Mouse (Mus musculus) lung, embryonic 14.5 days (tissue): ENCODE measurements around the gene Ccer2. TPM values are rescaled to one million over a fixed set of nuclear protein-coding genes. Genes with fewer than 3 reads are reported as not detected.

ENCODE experiments used
- ATAC-seq: fragments of 200-750 bp; cut with Nextera tagmentation; 2 replicates; pipeline ENCODE4 v1.8.0; 2017; ENCODE audit warnings: mild to moderate bottlenecking, moderate TSS enrichment, moderate library complexity; ENCODE audit not compliant: insufficient read depth
- DNase-seq: peaks from one replicate; pipeline ENCODE4 v3.0.0-alpha.2; 2015
- H3K27ac ChIP-seq: fragments of 300-500 bp; sonication (generic); 2 replicates; pipeline ENCODE4 v1.5.1; 2014; ENCODE audit warnings: low read depth, mild to moderate bottlenecking, moderate library complexity
- H3K27me3 ChIP-seq: fragments of 300-500 bp; sonication (generic); 2 replicates; pipeline ENCODE4 v1.6.1; 2014; ENCODE audit warnings: low read length, control low read depth; ENCODE audit not compliant: insufficient read depth
- H3K36me3 ChIP-seq: fragments of 300-500 bp; sonication (generic); 2 replicates; pipeline ENCODE4 v1.6.1; 2014; ENCODE audit warnings: control low read depth; ENCODE audit not compliant: insufficient read depth
- H3K4me1 ChIP-seq: fragments of 300-500 bp; sonication (generic); 2 replicates; pipeline ENCODE4 v1.6.1; 2014; ENCODE audit warnings: antibody characterized with exemption, control low read depth; ENCODE audit not compliant: insufficient read depth
- H3K4me2 ChIP-seq: fragments of 300-500 bp; sonication (generic); 2 replicates; pipeline ENCODE4 v1.6.1; 2014; ENCODE audit warnings: mild to moderate bottlenecking
- H3K4me3 ChIP-seq: fragments of 300-500 bp; sonication (generic); 2 replicates; pipeline ENCODE4 v1.5.1; 2014; ENCODE audit warnings: low read depth, low read length
- H3K9ac ChIP-seq: fragments of 300-500 bp; sonication (generic); 2 replicates; pipeline ENCODE4 v1.6.1; 2014
- H3K9me3 ChIP-seq: fragments of 300-500 bp; sonication (generic); 2 replicates; pipeline ENCODE4 v1.6.1; 2016; ENCODE audit warnings: low read depth, low read length, control low read depth
- CTCF ChIP-seq: IDR thresholded peaks from 2 replicates; pipeline ENCODE4 v1.5.1; 2016; ENCODE audit warnings: antibody characterized with exemption, low read depth
- WGBS: fragments of 180-500 bp; shearing (Covaris S2); extraction: QIAGEN DNeasy Blood & Tissue Kit; methylation state at CpG from one replicate; pipeline ENCODE4 v1.1.7; 2014; 5-methylcytosine and 5-hydroxymethylcytosine counted together
- polyA plus RNA-seq: library from polyadenylated mRNA; unstranded; fragments of >200 nt; fragmentation: Nextera tagmentation; extraction: Ambion mirVana; gene quantifications from 2 replicates; pipeline ENCODE4 v1.2.1, GENCODE M21; 2014

Gene Ccer2
- polyA plus RNA-seq, 1 experiment from 2014 or later = not detected

GRCm38 (mm10) chr7:28808221-28808941 lies 52.4 kb downstream of the Ccer2 start, which contains the start of gene Hnrnpl:
Gene Hnrnpl (plus strand): TSS chr7:28808541.
- Histone ChIP-seq H3K4me3 (peak within 1 kb of the TSS; percentile 81), H3K36me3 (peaks cover 19% of the 10 kb centered on the region), H3K4me1 (peaks cover 18% of the 10 kb centered on the region), H3K27ac (peak within 1 kb of the TSS; percentile 100), H3K4me2 (peak within 1 kb of the TSS; percentile 98), H3K27me3 (no peaks in the 10 kb centered on the region), H3K9me3 (no peaks in the 10 kb centered on the region), H3K9ac (peak within 1 kb of the TSS; percentile 91)
- DNase-seq = peak; percentile 76
- ATAC-seq = peak; percentile 12
- 2% methylated on average over 35 of the region's 35 CpGs for WGBS
- no peak for TF ChIP-seq CTCF

Other genes starting within 250 kb of the Ccer2 start
- gene Ifnl2, start 245.7 kb upstream of the Ccer2 start, polyA plus RNA-seq = not detected in 2 replicates
- not detected in 2 replicates for gene Ifnl3, start 233.3 kb upstream of the Ccer2 start, polyA plus RNA-seq
- not detected in 2 replicates for gene Sycn, start 215.3 kb upstream of the Ccer2 start, polyA plus RNA-seq
- gene Nccrp1, start 208.9 kb upstream of the Ccer2 start, polyA plus RNA-seq = not detected in 2 replicates
- 27.9 and 34.0 TPM in 2 replicates for gene Samd4b, start 158.0 kb upstream of the Ccer2 start, polyA plus RNA-seq
- 46.2 and 52.5 TPM in 2 replicates for gene Pak4, start 158.0 kb upstream of the Ccer2 start, polyA plus RNA-seq
- not detected in 2 replicates for gene Acp7, start 124.8 kb upstream of the Ccer2 start, polyA plus RNA-seq
- gene Fbxo27, start 63.3 kb upstream of the Ccer2 start, polyA plus RNA-seq = 6.8 and 6.9 TPM in 2 replicates
- gene Fbxo17, start 39.4 kb upstream of the Ccer2 start, polyA plus RNA-seq = 13.6 and 15.8 TPM in 2 replicates
- gene Mrps12, start 14.4 kb upstream of the Ccer2 start, polyA plus RNA-seq = 131 and 132 TPM in 2 replicates
- gene Sars2, start 14.2 kb upstream of the Ccer2 start, polyA plus RNA-seq = 27.9 and 31.4 TPM in 2 replicates
- gene Sirt2, start 10.6 kb downstream of the Ccer2 start, polyA plus RNA-seq = 54.0 and 59.6 TPM in 2 replicates
- 31.8 and 37.4 TPM in 2 replicates for gene Nfkbib, start 11.3 kb downstream of the Ccer2 start, polyA plus RNA-seq
- 6.8 and 6.9 TPM in 2 replicates for gene Rinl, start 32.8 kb downstream of the Ccer2 start, polyA plus RNA-seq
- 254 and 255 TPM in 2 replicates for gene Hnrnpl, start 52.4 kb downstream of the Ccer2 start, polyA plus RNA-seq
- gene Ech1, start 69.0 kb downstream of the Ccer2 start, polyA plus RNA-seq = 127 and 133 TPM in 2 replicates
- gene Lgals4, start 77.7 kb downstream of the Ccer2 start, polyA plus RNA-seq = 3.2 and 3.7 TPM in 2 replicates
- 1.0 and 1.7 TPM in 2 replicates for gene Lgals7, start 107.7 kb downstream of the Ccer2 start, polyA plus RNA-seq
- gene Capn12, start 125.2 kb downstream of the Ccer2 start, polyA plus RNA-seq = 0.42 and 0.61 TPM in 2 replicates
- gene Actn4, start 206.2 kb downstream of the Ccer2 start, polyA plus RNA-seq = 266 and 270 TPM in 2 replicates
- gene Eif3k, start 225.7 kb downstream of the Ccer2 start, polyA plus RNA-seq = 392 and 398 TPM in 2 replicates
- gene Map4k1, start 225.9 kb downstream of the Ccer2 start, polyA plus RNA-seq = 8.5 and 10.7 TPM in 2 replicates